Mouse (Mus musculus): ENCODE data around the gene C1d. TPM values are rescaled to one million over a fixed set of nuclear protein-coding genes. Genes with fewer than 3 reads are reported as not detected.
A peak's percentile ranks its signal among the peaks of the same experiment; 100 is the strongest.
"Not testable (repeated sequence)": the region's sequence is repeated elsewhere in the genome, so short reads cannot be mapped to it uniquely, and the experiment has no call there.

C1d gene
- polyA plus RNA-seq, 1 experiment from 2014 or later: 95.2 TPM

DNA sequence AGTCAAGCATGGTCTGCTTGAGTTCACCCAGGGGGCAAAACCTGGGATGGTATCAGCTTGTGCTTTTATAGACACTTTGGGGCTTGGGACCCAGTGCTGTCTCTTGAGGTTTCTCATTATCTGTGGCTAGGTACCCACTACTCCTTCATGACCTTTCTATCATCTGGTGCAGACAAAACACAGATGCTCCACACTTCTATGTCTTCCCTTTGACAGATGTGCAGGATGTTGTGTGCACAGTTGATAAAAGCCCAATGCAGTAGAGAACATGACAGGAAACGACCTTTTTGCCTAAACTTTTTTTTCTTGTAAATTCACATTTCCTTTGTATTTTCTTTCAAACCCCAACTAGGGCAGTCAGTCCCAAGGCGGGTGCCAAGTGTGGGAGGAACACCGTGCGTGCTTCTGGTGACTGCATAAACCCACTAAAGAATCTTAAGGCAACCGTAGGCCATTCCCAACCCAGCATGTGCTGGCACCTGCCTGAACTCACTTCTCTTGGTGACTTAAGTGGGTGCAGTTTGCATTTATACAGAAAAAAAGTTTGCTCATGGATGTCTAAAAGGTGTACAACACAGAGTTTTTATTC, 20.8 kb upstream of the C1d start:
- no peak overlapping the region for H3K27ac ChIP-seq (ENCODE audit: low read depth)
- TF ChIP-seq CTCF (IDR thresholded peaks at IDR 0.05; ENCODE audit: low read depth): no peak
- WGBS: 77% methylated on average over 5 of the region's 5 CpGs

DNA sequence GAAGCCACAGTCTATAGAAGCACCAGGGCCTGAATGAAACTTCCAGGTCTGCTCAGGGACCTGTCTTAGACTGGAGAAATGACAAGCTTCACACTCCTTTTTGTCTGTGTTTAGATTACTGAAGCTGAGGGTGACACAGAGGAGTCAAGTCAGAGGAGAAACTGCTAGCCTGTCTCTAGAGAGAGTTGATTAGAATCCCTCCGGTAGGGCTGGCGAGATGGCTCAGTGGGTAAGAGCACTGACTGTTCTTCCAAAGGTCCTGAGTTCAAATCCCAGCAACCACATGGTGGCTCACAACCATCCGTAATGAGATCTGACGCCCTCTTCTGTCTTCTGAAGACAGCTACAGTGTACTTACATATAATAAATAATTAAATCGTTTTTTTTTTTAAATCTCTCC, 18.8 kb upstream of the C1d start:
- WGBS: 82% methylated on average over 5 of the region's 5 CpGs
- not testable (repeated sequence) for H3K4me1 ChIP-seq (ENCODE audit: insufficient read depth); H3K9me3 ChIP-seq (ENCODE audit: low read depth, low read length); H3K36me3 ChIP-seq (ENCODE audit: insufficient read depth); H3K4me2 ChIP-seq; H3K9ac ChIP-seq; ATAC-seq (ENCODE audit: insufficient read depth); DNase-seq; H3K27ac ChIP-seq (ENCODE audit: low read depth); H3K4me3 ChIP-seq (ENCODE audit: low read depth, low read length); H3K27me3 ChIP-seq (ENCODE audit: insufficient read depth, low read length)

More for the DNA sequence above, 20.8 kb upstream of the C1d start:
- no peaks in the 10 kb centered on the region for H3K9me3 ChIP-seq (ENCODE audit: low read depth, low read length)
- peaks cover 20% of the 10 kb centered on the region for H3K36me3 ChIP-seq (ENCODE audit: insufficient read depth)
- no peaks in the 10 kb centered on the region for H3K4me1 ChIP-seq (ENCODE audit: insufficient read depth)
- no peak overlapping the region for H3K4me2 ChIP-seq
- DNase-seq (no peak), ATAC-seq (ENCODE audit: insufficient read depth) (no peak)
- H3K27me3 ChIP-seq (ENCODE audit: insufficient read depth, low read length): no peaks in the 10 kb centered on the region
- H3K9ac ChIP-seq: no peak overlapping the region
- no peak overlapping the region for H3K4me3 ChIP-seq (ENCODE audit: low read depth, low read length)

GRCm38 (mm10) chr11:17248715-17249114, 8.7 kb upstream of the C1d start:
- Histone ChIP-seq H3K9ac (no peak overlapping the region), H3K27me3 (ENCODE audit: insufficient read depth, low read length) (no peaks in the 10 kb centered on the region), H3K27ac (ENCODE audit: low read depth) (no peak overlapping the region), H3K9me3 (ENCODE audit: low read depth, low read length) (no peaks in the 10 kb centered on the region), H3K36me3 (ENCODE audit: insufficient read depth) (no peaks in the 10 kb centered on the region), H3K4me1 (ENCODE audit: insufficient read depth) (no peaks in the 10 kb centered on the region), H3K4me2 (no peak overlapping the region), H3K4me3 (ENCODE audit: low read depth, low read length) (no peak overlapping the region)
- DNase-seq: no peak
- TF ChIP-seq CTCF (IDR thresholded peaks at IDR 0.05; ENCODE audit: low read depth): no peak
- no peak for ATAC-seq (ENCODE audit: insufficient read depth)

- peak; percentile 80 for ATAC-seq (ENCODE audit: insufficient read depth)
- peak; percentile 17 for DNase-seq
- H3K36me3 ChIP-seq (ENCODE audit: insufficient read depth): no peaks in the 10 kb centered on the region
- H3K4me2 ChIP-seq: peak overlapping the region; percentile 72
- H3K4me3 ChIP-seq (ENCODE audit: low read depth, low read length): peak overlapping the region; percentile 57
- peaks cover 4% of the 10 kb centered on the region; the same call in 1 of the 2 replicates for H3K4me1 ChIP-seq (ENCODE audit: insufficient read depth)
- H3K9me3 ChIP-seq (ENCODE audit: low read depth, low read length): no peaks in the 10 kb centered on the region
- no peaks in the 10 kb centered on the region for H3K27me3 ChIP-seq (ENCODE audit: insufficient read depth, low read length)
- 57% methylated on average over 8 of the region's 8 CpGs for WGBS
- TF ChIP-seq CTCF (IDR thresholded peaks at IDR 0.05; ENCODE audit: low read depth): no peak
- H3K9ac ChIP-seq: no peak overlapping the region; the same call in 1 of the 2 replicates
- H3K27ac ChIP-seq (ENCODE audit: low read depth): no peak overlapping the region
Measured at GRCm38 (mm10) chr11:17256813-17257365, 490 bp upstream of the C1d start.

DNA sequence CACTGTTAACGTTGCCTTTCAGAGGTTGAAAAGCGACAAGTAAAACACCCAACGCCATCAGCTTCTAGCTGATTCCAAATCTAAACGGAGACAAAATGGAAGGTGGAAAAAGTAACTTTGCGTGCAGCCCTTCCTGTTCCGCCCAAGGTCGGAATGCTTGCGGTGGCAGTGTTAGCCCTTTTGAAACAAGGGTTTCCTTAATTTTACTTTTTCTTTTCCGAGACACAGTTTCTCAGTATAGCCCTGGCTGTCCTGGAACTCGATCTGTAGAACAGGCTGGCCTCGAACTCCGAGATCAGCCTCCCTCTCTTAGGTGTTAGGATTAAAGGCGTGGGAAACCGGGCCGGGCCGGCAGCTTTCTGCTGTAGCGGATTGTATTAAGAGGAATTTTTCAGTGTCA, 482 bp downstream of the C1d start:
- Histone ChIP-seq H3K36me3 (ENCODE audit: insufficient read depth) (no peaks in the 10 kb centered on the region), H3K4me1 (ENCODE audit: insufficient read depth) (peaks cover 4% of the 10 kb centered on the region; the same call in 1 of the 2 replicates), H3K9ac (peak overlapping the region; percentile 86), H3K27ac (ENCODE audit: low read depth) (peak overlapping the region; percentile 81), H3K9me3 (ENCODE audit: low read depth, low read length) (no peaks in the 10 kb centered on the region), H3K4me3 (ENCODE audit: low read depth, low read length) (peak overlapping the region; percentile 57), H3K4me2 (peak overlapping the region; percentile 72), H3K27me3 (ENCODE audit: insufficient read depth, low read length) (no peaks in the 10 kb centered on the region)
- DNase-seq (peak; percentile 65), ATAC-seq (ENCODE audit: insufficient read depth) (peak; percentile 23; the same call in 1 of the 2 replicates)
- no peak for TF ChIP-seq CTCF (IDR thresholded peaks at IDR 0.05; ENCODE audit: low read depth)
- WGBS: under 1% methylated on average over 17 of the region's 17 CpGs

- Histone ChIP-seq H3K9ac (no peak overlapping the region), H3K36me3 (ENCODE audit: insufficient read depth) (peaks cover 20% of the 10 kb centered on the region), H3K4me2 (no peak overlapping the region), H3K9me3 (ENCODE audit: low read depth, low read length) (no peaks in the 10 kb centered on the region), H3K4me3 (ENCODE audit: low read depth, low read length) (no peak overlapping the region), H3K27ac (ENCODE audit: low read depth) (no peak overlapping the region), H3K4me1 (ENCODE audit: insufficient read depth) (no peaks in the 10 kb centered on the region), H3K27me3 (ENCODE audit: insufficient read depth, low read length) (no peaks in the 10 kb centered on the region)
- no peak for DNase-seq
- no peak for TF ChIP-seq CTCF (IDR thresholded peaks at IDR 0.05; ENCODE audit: low read depth)
- 87% methylated on average over 4 of the region's 4 CpGs for WGBS
- no peak for ATAC-seq (ENCODE audit: insufficient read depth)
Measured at GRCm38 (mm10) chr11:17267176-17267575, 9.8 kb downstream of the C1d start.

- no peak overlapping the region for H3K4me2 ChIP-seq
- ATAC-seq (ENCODE audit: insufficient read depth) (no peak), DNase-seq (peak; percentile 17)
- H3K36me3 ChIP-seq (ENCODE audit: insufficient read depth): peaks cover 20% of the 10 kb centered on the region
- no peak overlapping the region for H3K9ac ChIP-seq
- H3K9me3 ChIP-seq (ENCODE audit: low read depth, low read length): no peaks in the 10 kb centered on the region
- no peaks in the 10 kb centered on the region for H3K4me1 ChIP-seq (ENCODE audit: insufficient read depth)
- no peaks in the 10 kb centered on the region for H3K27me3 ChIP-seq (ENCODE audit: insufficient read depth, low read length)
- no peak overlapping the region for H3K4me3 ChIP-seq (ENCODE audit: low read depth, low read length)
- no peak overlapping the region for H3K27ac ChIP-seq (ENCODE audit: low read depth)
- WGBS: 68% methylated on average over 1 of the region's 1 CpGs
- TF ChIP-seq CTCF (IDR thresholded peaks at IDR 0.05; ENCODE audit: low read depth): no peak
Measured at GRCm38 (mm10) chr11:17268801-17269200, 11.4 kb downstream of the C1d start.
